Mouse (Mus musculus) G1E (cell line): Measurements from ENCODE around the gene Filip1.

Experiments
- CTCF ChIP-seq: IDR thresholded peaks from 2 replicates; pipeline ENCODE4 v1.5.1; 2012; ENCODE audit warnings: low read depth, low read length, inconsistent platforms, mixed read lengths
- GATA2 ChIP-seq: IDR thresholded peaks from 2 replicates; pipeline ENCODE4 v1.6.1; 2012; ENCODE audit warnings: low read depth, low read length, inconsistent platforms, borderline replicate concordance

DNA sequence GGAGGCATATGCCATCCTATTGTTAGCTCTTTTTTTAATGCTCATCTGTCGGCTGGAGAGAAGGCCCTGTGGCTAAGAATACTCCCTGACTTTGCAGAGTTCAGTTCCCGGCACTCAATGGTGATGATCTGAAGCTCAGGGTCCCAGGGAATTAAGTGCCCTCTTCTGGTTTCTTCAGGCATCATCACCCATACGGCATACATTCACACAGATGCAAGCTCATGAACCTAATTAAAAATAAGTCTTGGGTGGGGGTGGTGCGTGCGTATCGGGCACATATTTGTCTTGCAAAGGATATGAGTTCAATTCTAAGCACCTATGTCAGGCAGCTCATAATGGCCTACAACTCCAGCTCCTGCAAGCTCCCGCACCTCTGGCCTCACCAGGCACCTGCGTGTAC, 39.1 kb downstream of the Filip1 start:
- TF ChIP-seq GATA2 (no peak), CTCF (no peak)
